Mouse (Mus musculus) embryonic facial prominence, embryonic 13.5 days (tissue): ENCODE measurements around the gene Cisd1. TPM values are rescaled to one million over a fixed set of nuclear protein-coding genes. Genes with fewer than 3 reads are reported as not detected.

Experiments used
- ATAC-seq: fragments of 200-750 bp; cut with Nextera tagmentation; 2 replicates; pipeline ENCODE4 v1.8.0; 2017; ENCODE audit warnings: low read depth; ENCODE audit not compliant: insufficient number of reproducible peaks, insufficient read depth, low FRiP score, low TSS enrichment
- H3K27ac ChIP-seq: fragments of 300-500 bp; sonication (generic); 2 replicates; pipeline ENCODE4 v1.5.1; 2015; ENCODE audit warnings: moderate library complexity, mild to moderate bottlenecking, inconsistent platforms
- H3K27me3 ChIP-seq: fragments of 300-500 bp; sonication (generic); 2 replicates; pipeline ENCODE4 v1.6.1; 2015; ENCODE audit warnings: mild to moderate bottlenecking, inconsistent platforms
- H3K36me3 ChIP-seq: fragments of 300-500 bp; sonication (generic); 2 replicates; pipeline ENCODE4 v1.6.1; 2015; ENCODE audit warnings: mild to moderate bottlenecking, inconsistent platforms
- H3K4me1 ChIP-seq: fragments of 300-500 bp; sonication (generic); 2 replicates; pipeline ENCODE4 v1.6.1; 2015; ENCODE audit warnings: inconsistent platforms
- H3K4me2 ChIP-seq: fragments of 300-500 bp; sonication (generic); 2 replicates; pipeline ENCODE4 v1.6.1; 2015; ENCODE audit warnings: moderate library complexity, mild to moderate bottlenecking, inconsistent platforms
- H3K4me3 ChIP-seq: fragments of 300-500 bp; sonication (generic); 2 replicates; pipeline ENCODE4 v1.5.1; 2015; ENCODE audit warnings: mild to moderate bottlenecking, inconsistent platforms
- H3K9ac ChIP-seq: fragments of 300-500 bp; sonication (generic); 2 replicates; pipeline ENCODE4 v1.6.1; 2015; ENCODE audit warnings: mild to moderate bottlenecking, inconsistent platforms
- H3K9me3 ChIP-seq: fragments of 300-500 bp; sonication (generic); 2 replicates; pipeline ENCODE4 v1.6.1; 2016; ENCODE audit warnings: inconsistent platforms
- WGBS: fragments of 180-500 bp; shearing (Covaris S2); methylation state at CpG from one replicate; pipeline ENCODE4 v1.1.7; 2015; ENCODE audit warnings: mixed read lengths; 5-methylcytosine and 5-hydroxymethylcytosine counted together
- polyA plus RNA-seq: library from polyadenylated mRNA; unstranded; fragments of >200 nt; fragmentation: Nextera tagmentation; extraction: Ambion mirVana; gene quantifications from 2 replicates; pipeline ENCODE4 v1.2.1, GENCODE M21; 2015

Gene Cisd1
- polyA plus RNA-seq, 1 experiment from 2014 or later, result 99.6 TPM

DNA sequence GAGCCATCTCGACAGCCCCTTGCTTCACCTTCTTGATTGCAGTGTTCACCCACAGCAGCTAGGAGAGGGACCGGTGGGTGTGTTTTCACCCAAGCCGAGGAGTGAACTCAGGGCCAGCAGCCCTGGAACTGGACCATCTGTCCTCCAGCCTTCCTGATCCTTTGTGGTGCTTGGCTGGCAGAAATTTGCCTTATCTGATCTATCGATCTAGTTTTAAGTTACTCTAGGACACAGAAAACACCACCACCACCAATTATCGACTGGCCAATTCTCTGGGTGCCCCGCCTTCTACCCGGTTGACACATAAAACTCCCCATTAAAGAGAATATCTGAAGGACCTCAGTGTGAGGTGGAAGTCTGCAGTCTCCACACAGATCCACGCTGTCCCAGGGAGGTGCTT lies 21.1 kb downstream of the Cisd1 start:
- Histone ChIP-seq H3K9ac (no peak overlapping the region), H3K4me1 (no peaks in the 10 kb centered on the region), H3K4me2 (no peak overlapping the region), H3K4me3 (no peak overlapping the region), H3K9me3 (no peaks in the 10 kb centered on the region), H3K36me3 (0 out of 2 replicates have a peak, but pooled peaks cover under 1% of the 10 kb centered on the region), H3K27me3 (no peaks in the 10 kb centered on the region), H3K27ac (no peak overlapping the region)
- WGBS, result 79% methylated on average over 8 of the region's 8 CpGs
- ATAC-seq, result no peak

GRCm38 (mm10) chr10:71316497-71316896 lies 28.3 kb downstream of the Cisd1 start:
- no peak for ATAC-seq

DNA sequence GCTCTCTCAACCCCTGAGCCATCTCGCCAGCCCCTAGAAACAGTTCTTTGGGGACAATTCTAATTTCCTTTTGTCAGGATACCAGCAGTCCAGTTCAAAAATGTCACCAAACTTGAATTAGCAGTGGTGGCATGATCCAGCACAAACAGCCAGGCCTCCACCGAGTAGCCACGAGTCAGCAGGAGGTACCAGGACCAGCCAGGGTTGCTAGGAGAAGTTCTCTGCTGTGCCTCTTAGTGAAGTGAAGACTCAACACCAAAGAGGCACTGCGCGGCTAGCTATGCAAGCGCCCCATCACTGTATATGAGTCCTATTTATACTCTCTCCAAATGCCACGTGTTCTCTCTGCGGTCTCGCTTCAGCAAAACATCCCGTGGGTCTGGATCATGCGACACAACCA lies 28.7 kb downstream of the Cisd1 start:
- Histone ChIP-seq H3K4me3 (no peak overlapping the region), H3K9me3 (no peaks in the 10 kb centered on the region), H3K36me3 (no peaks in the 10 kb centered on the region), H3K4me2 (no peak overlapping the region), H3K4me1 (no peaks in the 10 kb centered on the region), H3K27ac (no peak overlapping the region), H3K27me3 (no peaks in the 10 kb centered on the region), H3K9ac (no peak overlapping the region)
- WGBS, result 82% methylated on average over 11 of the region's 11 CpGs
- ATAC-seq, result no peak

More at GRCm38 (mm10) chr10:71316497-71316896, 28.3 kb downstream of the Cisd1 start:
- no peak overlapping the region for H3K27ac ChIP-seq
- H3K4me1 ChIP-seq, result no peaks in the 10 kb centered on the region
- no peaks in the 10 kb centered on the region for H3K9me3 ChIP-seq
- no peaks in the 10 kb centered on the region for H3K36me3 ChIP-seq
- no peak overlapping the region for H3K4me3 ChIP-seq
- no peak overlapping the region for H3K4me2 ChIP-seq
- H3K9ac ChIP-seq, result no peak overlapping the region
- 73% methylated on average over 7 of the region's 7 CpGs for WGBS
- no peaks in the 10 kb centered on the region for H3K27me3 ChIP-seq

DNA sequence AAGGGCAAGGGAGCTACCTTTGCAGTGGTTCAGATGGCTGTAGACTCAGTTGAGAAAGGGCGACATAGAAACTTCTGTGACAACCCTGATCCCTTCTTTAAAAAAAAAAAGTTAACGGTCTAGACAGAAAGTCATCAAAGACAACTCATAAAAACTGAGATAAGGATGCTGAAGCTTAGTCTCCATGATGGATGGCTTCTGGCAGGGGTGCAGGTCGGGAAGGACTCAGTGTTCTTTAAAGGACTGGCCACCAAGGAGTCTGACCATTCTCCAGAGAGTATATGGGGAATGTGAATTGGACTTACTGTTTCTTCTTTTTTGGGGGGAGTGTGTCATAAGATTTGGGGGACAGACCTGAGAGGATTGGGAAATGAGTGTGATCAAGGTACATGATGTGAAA lies 30.2 kb downstream of the Cisd1 start:
- Histone ChIP-seq H3K27ac (no peak overlapping the region), H3K4me2 (no peak overlapping the region), H3K9ac (no peak overlapping the region), H3K27me3 (no peaks in the 10 kb centered on the region), H3K9me3 (no peaks in the 10 kb centered on the region), H3K4me1 (no peaks in the 10 kb centered on the region), H3K4me3 (no peak overlapping the region), H3K36me3 (no peaks in the 10 kb centered on the region)
- ATAC-seq, result no peak
- WGBS, result 87% methylated on average over 3 of the region's 3 CpGs

- H3K36me3 ChIP-seq, result no peaks in the 10 kb centered on the region
- no peaks in the 10 kb centered on the region for H3K9me3 ChIP-seq
- WGBS, result 69% methylated on average over 3 of the region's 3 CpGs
- ATAC-seq, result no peak
- H3K27ac ChIP-seq, result no peak overlapping the region
- H3K4me2 ChIP-seq, result no peak overlapping the region
- H3K4me1 ChIP-seq, result no peaks in the 10 kb centered on the region
- no peak overlapping the region for H3K4me3 ChIP-seq
- H3K27me3 ChIP-seq, result no peaks in the 10 kb centered on the region
- H3K9ac ChIP-seq, result no peak overlapping the region
Observed at GRCm38 (mm10) chr10:71310288-71310687, 34.5 kb downstream of the Cisd1 start.

- Histone ChIP-seq H3K4me3 (no peak overlapping the region), H3K27ac (no peak overlapping the region), H3K9me3 (no peaks in the 10 kb centered on the region), H3K27me3 (no peaks in the 10 kb centered on the region), H3K36me3 (no peaks in the 10 kb centered on the region), H3K4me1 (no peaks in the 10 kb centered on the region), H3K4me2 (no peak overlapping the region), H3K9ac (no peak overlapping the region)
- WGBS, result 91% methylated on average over 5 of the region's 5 CpGs
- no peak for ATAC-seq
Observed at GRCm38 (mm10) chr10:71308199-71308598, 36.6 kb downstream of the Cisd1 start.

GRCm38 (mm10) chr10:71306759-71307158 lies 38.0 kb downstream of the Cisd1 start:
- Histone ChIP-seq H3K27ac (no peak overlapping the region), H3K4me2 (peak overlapping the region; percentile 45), H3K4me3 (no peak overlapping the region), H3K27me3 (no peaks in the 10 kb centered on the region), H3K9ac (no peak overlapping the region), H3K36me3 (no peaks in the 10 kb centered on the region), H3K4me1 (no peaks in the 10 kb centered on the region), H3K9me3 (no peaks in the 10 kb centered on the region)
- no peak for ATAC-seq
- WGBS, result 57% methylated on average over 6 of the region's 6 CpGs

DNA sequence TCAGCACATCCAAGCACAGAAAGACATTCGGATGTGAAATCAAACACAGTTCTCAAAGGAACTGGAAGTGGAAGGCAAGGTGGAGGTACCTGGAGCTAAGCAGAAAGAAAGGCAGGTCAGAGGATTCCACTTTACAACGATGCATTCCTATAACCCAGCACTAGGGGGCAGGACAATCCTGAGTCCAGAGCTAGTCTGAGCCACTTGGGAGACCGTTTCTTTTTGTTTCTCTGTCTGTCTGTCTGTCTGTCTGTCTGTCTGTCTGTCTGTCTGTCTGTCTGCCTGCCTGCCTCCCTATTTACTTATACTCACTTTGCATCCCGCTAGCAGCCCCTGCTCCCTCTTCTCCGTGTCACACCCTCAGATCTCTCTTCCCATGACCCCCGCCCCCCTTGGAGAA lies 38.6 kb downstream of the Cisd1 start:
- ATAC-seq, result no peak
- no peak overlapping the region for H3K9ac ChIP-seq
- no peaks in the 10 kb centered on the region for H3K4me1 ChIP-seq
- no peaks in the 10 kb centered on the region for H3K9me3 ChIP-seq
- no peaks in the 10 kb centered on the region for H3K36me3 ChIP-seq
- H3K4me3 ChIP-seq, result 0 out of 2 replicates have a peak overlapping the region, but pooled peaks have one; percentile 4
- no peak overlapping the region for H3K27ac ChIP-seq
- no peaks in the 10 kb centered on the region for H3K27me3 ChIP-seq
- peak overlapping the region; percentile 45 for H3K4me2 ChIP-seq
- WGBS, result 28% methylated on average over 6 of the region's 6 CpGs

GRCm38 (mm10) chr10:71302490-71302889 lies 42.3 kb downstream of the Cisd1 start:
- Histone ChIP-seq H3K4me3 (no peak overlapping the region), H3K9me3 (no peaks in the 10 kb centered on the region), H3K36me3 (no peaks in the 10 kb centered on the region), H3K27me3 (no peaks in the 10 kb centered on the region), H3K9ac (no peak overlapping the region), H3K27ac (no peak overlapping the region), H3K4me2 (no peak overlapping the region), H3K4me1 (no peaks in the 10 kb centered on the region)
- WGBS, result 27% methylated on average over 5 of the region's 5 CpGs
- no peak for ATAC-seq

- Histone ChIP-seq H3K4me1 (no peaks in the 10 kb centered on the region), H3K27ac (no peak overlapping the region), H3K27me3 (no peaks in the 10 kb centered on the region), H3K4me2 (no peak overlapping the region), H3K9me3 (no peaks in the 10 kb centered on the region), H3K36me3 (no peaks in the 10 kb centered on the region), H3K9ac (no peak overlapping the region), H3K4me3 (no peak overlapping the region)
- no peak for ATAC-seq
- 82% methylated on average over 16 of the region's 16 CpGs for WGBS
Observed at GRCm38 (mm10) chr10:71300161-71300560, 44.6 kb downstream of the Cisd1 start.

DNA sequence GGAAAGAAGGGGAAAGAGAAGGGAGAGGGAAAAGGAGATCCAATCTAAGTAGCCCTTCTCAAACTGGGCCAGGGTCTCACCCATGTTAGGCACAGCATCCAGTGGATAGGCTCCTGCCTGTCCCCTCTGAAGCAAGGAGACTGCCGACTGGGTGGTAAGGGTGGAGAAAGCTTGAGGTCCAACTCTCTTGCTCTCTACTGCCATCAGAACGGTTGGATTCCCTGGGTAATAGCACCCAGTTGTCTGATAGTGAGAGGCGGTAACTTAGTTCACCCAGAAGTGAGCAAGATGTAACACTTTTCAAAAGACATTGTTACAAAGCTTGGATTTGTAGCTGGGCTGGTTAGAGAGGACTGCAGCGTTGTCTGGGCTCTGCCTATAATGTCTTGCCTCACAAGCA lies 51.5 kb downstream of the Cisd1 start:
- ATAC-seq, result no peak
- 55% methylated on average over 4 of the region's 4 CpGs for WGBS
- H3K36me3 ChIP-seq, result no peaks in the 10 kb centered on the region
- H3K27me3 ChIP-seq, result no peaks in the 10 kb centered on the region
- H3K4me1 ChIP-seq, result no peaks in the 10 kb centered on the region; the same call in 1 of the 2 replicates
- no peak overlapping the region for H3K27ac ChIP-seq
- no peak overlapping the region for H3K4me3 ChIP-seq
- H3K9ac ChIP-seq, result no peak overlapping the region
- H3K4me2 ChIP-seq, result no peak overlapping the region
- no peaks in the 10 kb centered on the region for H3K9me3 ChIP-seq

- ATAC-seq, result peak; percentile 34; the same call in 1 of the 2 replicates
- H3K9ac ChIP-seq, result 0 out of 2 replicates have a peak overlapping the region, but pooled peaks have one; percentile 3
- H3K27ac ChIP-seq, result no peak overlapping the region
- H3K9me3 ChIP-seq, result no peaks in the 10 kb centered on the region
- H3K4me2 ChIP-seq, result peak overlapping the region; percentile 36
- WGBS, result 10% methylated on average over 11 of the region's 11 CpGs
- no peak overlapping the region for H3K4me3 ChIP-seq
- no peaks in the 10 kb centered on the region for H3K36me3 ChIP-seq
- no peaks in the 10 kb centered on the region; the same call in 1 of the 2 replicates for H3K4me1 ChIP-seq
- H3K27me3 ChIP-seq, result no peaks in the 10 kb centered on the region
Observed at GRCm38 (mm10) chr10:71292254-71292653, 52.5 kb downstream of the Cisd1 start.
